Mouse (Mus musculus): ENCODE measurements around the gene Batf2. TPM values are rescaled to one million over a fixed set of nuclear protein-coding genes. Genes with fewer than 3 reads are reported as not detected.
A peak's percentile ranks its signal among the peaks of the same experiment; 100 is the strongest.

The Batf2 gene
- polyA plus RNA-seq, 1 experiment from 2014 or later = 0.49 TPM

DNA sequence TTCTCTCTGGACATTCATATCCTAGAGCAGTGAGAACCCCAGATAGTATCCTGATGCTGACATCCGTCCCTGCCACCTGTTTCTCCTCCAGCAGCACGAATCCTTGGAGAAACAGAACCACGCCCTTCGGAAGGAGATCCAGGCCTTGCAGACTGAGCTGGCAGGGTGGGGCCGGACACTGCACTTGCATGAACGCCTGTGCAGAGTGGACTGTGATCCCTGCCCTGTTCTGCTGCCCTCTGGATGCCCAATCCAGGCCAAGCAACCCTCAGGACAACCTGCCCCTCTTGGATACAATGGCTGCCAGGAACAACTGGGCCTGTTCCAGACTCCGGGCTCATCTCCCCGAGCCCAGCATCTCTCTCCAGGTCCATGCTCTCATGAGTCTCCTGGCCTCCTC, 30.4 kb downstream of the Batf2 start:
- no peaks in the 10 kb centered on the region for H3K27me3 ChIP-seq (ENCODE audit: insufficient read depth, low read length)
- TF ChIP-seq CTCF (IDR thresholded peaks at IDR 0.05; ENCODE audit: low read depth) = no peak
- H3K36me3 ChIP-seq (ENCODE audit: insufficient read depth, low read length) = no peaks in the 10 kb centered on the region
- no peak overlapping the region for H3K9ac ChIP-seq (ENCODE audit: low read depth, low read length)
- H3K9me3 ChIP-seq (replicated peaks; ENCODE audit: low read length) = no peaks in the 10 kb centered on the region
- DNase-seq (ENCODE audit: low spot score) (no peak), ATAC-seq (replicated peaks; ENCODE audit: low FRiP score, low read depth) (no peak)
- no peak overlapping the region for H3K4me2 ChIP-seq (ENCODE audit: low read length)
- no peak overlapping the region for H3K4me3 ChIP-seq (replicated peaks; ENCODE audit: low read depth, low read length)
- H3K4me1 ChIP-seq (replicated peaks; ENCODE audit: insufficient read depth, low read length) = no peaks in the 10 kb centered on the region
- WGBS = 80% methylated on average over 8 of the region's 8 CpGs
- H3K27ac ChIP-seq = no peak overlapping the region

- no peak overlapping the region for H3K27ac ChIP-seq
- DNase-seq (ENCODE audit: low spot score) (peak; percentile 27), ATAC-seq (replicated peaks; ENCODE audit: low FRiP score, low read depth) (no peak)
- H3K9ac ChIP-seq (ENCODE audit: low read depth, low read length) = no peak overlapping the region
- no peaks in the 10 kb centered on the region for H3K36me3 ChIP-seq (ENCODE audit: insufficient read depth, low read length)
- no peak overlapping the region for H3K4me2 ChIP-seq (ENCODE audit: low read length)
- no peak overlapping the region for H3K4me3 ChIP-seq (replicated peaks; ENCODE audit: low read depth, low read length)
- no peaks in the 10 kb centered on the region for H3K9me3 ChIP-seq (replicated peaks; ENCODE audit: low read length)
- H3K4me1 ChIP-seq (replicated peaks; ENCODE audit: insufficient read depth, low read length) = no peaks in the 10 kb centered on the region
- 13% methylated on average over 5 of the region's 5 CpGs for WGBS
- TF ChIP-seq CTCF (IDR thresholded peaks at IDR 0.05; ENCODE audit: low read depth) = no peak
- no peaks in the 10 kb centered on the region for H3K27me3 ChIP-seq (ENCODE audit: insufficient read depth, low read length)
Observed at GRCm38 (mm10) chr19:6174771-6175170, 34.0 kb downstream of the Batf2 start.

DNA sequence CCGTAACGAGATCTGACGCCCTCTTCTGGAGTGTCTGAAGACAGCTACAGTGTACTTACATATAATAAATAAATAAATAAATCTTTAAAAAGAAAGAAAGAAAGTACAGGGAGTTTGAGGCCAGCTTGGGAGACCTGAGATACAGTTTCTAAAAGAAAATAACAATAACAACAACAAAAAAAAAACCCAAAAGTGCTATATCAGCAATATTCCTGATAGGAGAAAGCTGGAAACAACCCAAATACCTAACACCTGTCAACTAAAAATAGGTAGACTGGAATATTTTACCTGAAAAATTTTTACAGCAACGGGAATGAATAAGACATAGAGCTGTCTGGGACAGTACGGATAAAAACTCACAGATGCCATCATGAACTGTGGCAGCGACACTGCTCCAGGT, 38.0 kb downstream of the Batf2 start:
- Histone ChIP-seq H3K4me1 (replicated peaks; ENCODE audit: insufficient read depth, low read length) (no peaks in the 10 kb centered on the region), H3K27ac (no peak overlapping the region), H3K27me3 (ENCODE audit: insufficient read depth, low read length) (no peaks in the 10 kb centered on the region), H3K9ac (ENCODE audit: low read depth, low read length) (no peak overlapping the region), H3K9me3 (replicated peaks; ENCODE audit: low read length) (no peaks in the 10 kb centered on the region), H3K4me3 (replicated peaks; ENCODE audit: low read depth, low read length) (no peak overlapping the region), H3K4me2 (ENCODE audit: low read length) (no peak overlapping the region), H3K36me3 (ENCODE audit: insufficient read depth, low read length) (no peaks in the 10 kb centered on the region)
- TF ChIP-seq CTCF (IDR thresholded peaks at IDR 0.05; ENCODE audit: low read depth) = no peak
- DNase-seq (ENCODE audit: low spot score) (no peak), ATAC-seq (replicated peaks; ENCODE audit: low FRiP score, low read depth) (no peak)
- 86% methylated on average over 5 of the region's 6 CpGs for WGBS

GRCm38 (mm10) chr19:6181629-6182028, 40.8 kb downstream of the Batf2 start:
- DNase-seq (ENCODE audit: low spot score) (peak; percentile 49), ATAC-seq (replicated peaks; ENCODE audit: low FRiP score, low read depth) (no peak)
- H3K9ac ChIP-seq (ENCODE audit: low read depth, low read length) = no peak overlapping the region
- H3K27me3 ChIP-seq (ENCODE audit: insufficient read depth, low read length) = no peaks in the 10 kb centered on the region
- no peak overlapping the region for H3K4me3 ChIP-seq (replicated peaks; ENCODE audit: low read depth, low read length)
- no peak overlapping the region for H3K27ac ChIP-seq
- no peak for TF ChIP-seq CTCF (IDR thresholded peaks at IDR 0.05; ENCODE audit: low read depth)
- H3K9me3 ChIP-seq (replicated peaks; ENCODE audit: low read length) = no peaks in the 10 kb centered on the region
- H3K4me1 ChIP-seq (replicated peaks; ENCODE audit: insufficient read depth, low read length) = no peaks in the 10 kb centered on the region
- H3K36me3 ChIP-seq (ENCODE audit: insufficient read depth, low read length) = no peaks in the 10 kb centered on the region
- WGBS = 14% methylated on average over 5 of the region's 5 CpGs
- no peak overlapping the region for H3K4me2 ChIP-seq (ENCODE audit: low read length)

- Histone ChIP-seq H3K27me3 (ENCODE audit: insufficient read depth, low read length) (no peaks in the 10 kb centered on the region), H3K9ac (ENCODE audit: low read depth, low read length) (no peak overlapping the region), H3K4me2 (ENCODE audit: low read length) (no peak overlapping the region), H3K27ac (no peak overlapping the region), H3K4me1 (replicated peaks; ENCODE audit: insufficient read depth, low read length) (no peaks in the 10 kb centered on the region), H3K36me3 (ENCODE audit: insufficient read depth, low read length) (no peaks in the 10 kb centered on the region), H3K4me3 (replicated peaks; ENCODE audit: low read depth, low read length) (no peak overlapping the region), H3K9me3 (replicated peaks; ENCODE audit: low read length) (no peaks in the 10 kb centered on the region)
- no peak for DNase-seq (ENCODE audit: low spot score)
- 12% methylated on average over 3 of the region's 3 CpGs for WGBS
- no peak for ATAC-seq (replicated peaks; ENCODE audit: low FRiP score, low read depth)
- no peak for TF ChIP-seq CTCF (IDR thresholded peaks at IDR 0.05; ENCODE audit: low read depth)
Observed at GRCm38 (mm10) chr19:6182534-6182933, 41.8 kb downstream of the Batf2 start.

DNA sequence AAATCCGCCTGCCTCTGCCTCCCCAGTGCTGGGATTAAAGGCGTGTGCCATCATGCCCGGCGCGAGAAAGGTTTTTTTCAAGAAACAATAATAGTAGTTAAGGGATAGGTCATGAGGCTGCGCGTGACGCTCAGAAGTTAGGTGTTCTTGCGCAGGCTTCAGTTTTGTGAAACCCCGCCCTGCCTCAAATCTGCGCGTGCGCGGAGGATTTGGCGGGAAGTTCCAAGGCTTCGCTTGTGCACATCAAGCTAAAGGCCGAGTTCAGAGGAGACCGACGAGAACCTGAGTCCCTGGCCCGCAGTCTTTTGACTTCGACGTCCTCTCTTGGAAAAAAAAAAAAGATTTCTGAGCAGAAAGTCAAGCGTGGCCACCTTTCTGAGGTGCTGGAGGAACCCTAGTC, 43.3 kb downstream of the Batf2 start, which contains the start of gene Majin:
Gene Majin, plus strand, starts transcription at position 258 of the 400 bp plus-strand sequence.
- TF ChIP-seq CTCF (IDR thresholded peaks at IDR 0.05; ENCODE audit: low read depth) = no peak
- DNase-seq (ENCODE audit: low spot score) (no peak), ATAC-seq (replicated peaks; ENCODE audit: low FRiP score, low read depth) (no peak)
- H3K27me3 ChIP-seq (ENCODE audit: insufficient read depth, low read length) = no peaks in the 10 kb centered on the region
- no peak within 1 kb of the TSS for H3K4me2 ChIP-seq (ENCODE audit: low read length)
- H3K4me1 ChIP-seq (replicated peaks; ENCODE audit: insufficient read depth, low read length) = no peaks in the 10 kb centered on the region
- no peak within 1 kb of the TSS for H3K4me3 ChIP-seq (replicated peaks; ENCODE audit: low read depth, low read length)
- H3K9me3 ChIP-seq (replicated peaks; ENCODE audit: low read length) = no peaks in the 10 kb centered on the region
- WGBS = 88% methylated on average over 23 of the region's 23 CpGs
- H3K27ac ChIP-seq = no peak within 1 kb of the TSS
- H3K36me3 ChIP-seq (ENCODE audit: insufficient read depth, low read length) = no peaks in the 10 kb centered on the region
- H3K9ac ChIP-seq (ENCODE audit: low read depth, low read length) = no peak within 1 kb of the TSS

GRCm38 (mm10) chr19:6204265-6204664, 63.5 kb downstream of the Batf2 start:
- DNase-seq (ENCODE audit: low spot score) = no peak
- no peak for ATAC-seq (replicated peaks; ENCODE audit: low FRiP score, low read depth)
- WGBS = 72% methylated on average over 2 of the region's 2 CpGs
- H3K4me2 ChIP-seq (ENCODE audit: low read length) = no peak overlapping the region
- no peaks in the 10 kb centered on the region for H3K36me3 ChIP-seq (ENCODE audit: insufficient read depth, low read length)
- no peaks in the 10 kb centered on the region for H3K27me3 ChIP-seq (ENCODE audit: insufficient read depth, low read length)
- no peak overlapping the region for H3K27ac ChIP-seq
- TF ChIP-seq CTCF (IDR thresholded peaks at IDR 0.05; ENCODE audit: low read depth) = no peak
- H3K9ac ChIP-seq (ENCODE audit: low read depth, low read length) = no peak overlapping the region
- H3K4me3 ChIP-seq (replicated peaks; ENCODE audit: low read depth, low read length) = no peak overlapping the region
- H3K4me1 ChIP-seq (replicated peaks; ENCODE audit: insufficient read depth, low read length) = no peaks in the 10 kb centered on the region
- H3K9me3 ChIP-seq (replicated peaks; ENCODE audit: low read length) = no peaks in the 10 kb centered on the region

All from kidney, postnatal 0 days (tissue).